Mouse (Mus musculus) heart, embryonic 10.5 days (tissue): ENCODE measurements around the gene Ulk4. TPM values are rescaled to one million over a fixed set of nuclear protein-coding genes. Genes with fewer than 3 reads are reported as not detected.

Source experiments
- DNase-seq: peaks from one replicate; pipeline ENCODE4 v3.0.0-alpha.2; 2017; ENCODE audit warnings: low spot score
- H3K27ac ChIP-seq: fragments of 300-500 bp; sonication (generic); 2 replicates; pipeline ENCODE4 v1.5.1; 2016; ENCODE audit warnings: mild to moderate bottlenecking
- H3K27me3 ChIP-seq: fragments of 300-500 bp; sonication (generic); 2 replicates; pipeline ENCODE4 v1.6.1; 2016; ENCODE audit warnings: mild to moderate bottlenecking; ENCODE audit not compliant: poor library complexity, insufficient read depth, severe bottlenecking
- H3K36me3 ChIP-seq: fragments of 300-500 bp; sonication (generic); 2 replicates; pipeline ENCODE4 v1.6.1; 2016; ENCODE audit warnings: mild to moderate bottlenecking, moderate library complexity
- H3K4me1 ChIP-seq: fragments of 300-500 bp; sonication (generic); 2 replicates; pipeline ENCODE4 v1.6.1; 2016; ENCODE audit warnings: mild to moderate bottlenecking
- H3K4me3 ChIP-seq: fragments of 300-500 bp; sonication (generic); 2 replicates; pipeline ENCODE4 v1.5.1; 2016; ENCODE audit warnings: mild to moderate bottlenecking, moderate library complexity
- H3K9me3 ChIP-seq: fragments of 300-500 bp; sonication (generic); 2 replicates; pipeline ENCODE4 v1.6.1; 2016; ENCODE audit warnings: mild to moderate bottlenecking, moderate library complexity
- WGBS: fragments of 180-500 bp; shearing (Covaris S2); methylation state at CpG from one replicate; pipeline ENCODE4 v1.1.7; 2016; 5-methylcytosine and 5-hydroxymethylcytosine counted together
- polyA plus RNA-seq: library from polyadenylated mRNA; unstranded; fragments of >200 nt; fragmentation: Nextera tagmentation; extraction: Ambion mirVana; gene quantifications from 2 replicates; pipeline ENCODE4 v1.2.1, GENCODE M21; 2016

Ulk4 gene
- polyA plus RNA-seq, 1 experiment from 2014 or later: 98.5 TPM

GRCm38 (mm10) chr9:120976158-120976557 is 300.8 kb downstream of the Ulk4 start:
- Histone ChIP-seq H3K36me3 (no peaks in the 10 kb centered on the region), H3K9me3 (no peaks in the 10 kb centered on the region), H3K27ac (no peak overlapping the region), H3K4me3 (no peak overlapping the region), H3K4me1 (peaks cover 22% of the 10 kb centered on the region), H3K27me3 (no peaks in the 10 kb centered on the region)
- no peak for DNase-seq
- 89% methylated on average over 5 of the region's 5 CpGs for WGBS

DNA sequence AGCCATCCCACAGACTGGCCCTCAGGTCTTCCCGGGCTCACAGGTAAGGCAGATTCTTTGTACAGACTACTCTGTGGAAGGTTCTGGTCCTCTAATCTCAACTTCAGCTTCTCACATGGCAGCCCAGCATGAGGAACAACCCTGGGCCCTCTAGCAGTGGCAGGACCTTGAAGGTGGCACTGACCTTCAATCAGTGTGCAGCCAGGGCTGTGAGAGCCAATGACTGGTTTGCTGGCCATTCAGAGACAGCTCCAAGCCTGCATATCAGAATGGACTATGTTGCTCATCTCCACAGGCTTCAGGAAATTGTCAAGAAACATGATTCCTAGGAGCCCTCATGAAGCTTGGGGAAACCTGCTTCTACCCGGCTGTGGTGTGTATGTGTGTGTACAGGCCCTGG is 302.8 kb downstream of the Ulk4 start:
- no peaks in the 10 kb centered on the region for H3K9me3 ChIP-seq
- no peak for DNase-seq
- H3K4me1 ChIP-seq: peaks cover 16% of the 10 kb centered on the region
- H3K27ac ChIP-seq: 0 out of 2 replicates have a peak overlapping the region, but pooled peaks have one; percentile 23
- peaks cover 8% of the 10 kb centered on the region for H3K36me3 ChIP-seq
- 86% methylated on average over 2 of the region's 2 CpGs for WGBS
- no peak overlapping the region for H3K4me3 ChIP-seq
- H3K27me3 ChIP-seq: no peaks in the 10 kb centered on the region

DNA sequence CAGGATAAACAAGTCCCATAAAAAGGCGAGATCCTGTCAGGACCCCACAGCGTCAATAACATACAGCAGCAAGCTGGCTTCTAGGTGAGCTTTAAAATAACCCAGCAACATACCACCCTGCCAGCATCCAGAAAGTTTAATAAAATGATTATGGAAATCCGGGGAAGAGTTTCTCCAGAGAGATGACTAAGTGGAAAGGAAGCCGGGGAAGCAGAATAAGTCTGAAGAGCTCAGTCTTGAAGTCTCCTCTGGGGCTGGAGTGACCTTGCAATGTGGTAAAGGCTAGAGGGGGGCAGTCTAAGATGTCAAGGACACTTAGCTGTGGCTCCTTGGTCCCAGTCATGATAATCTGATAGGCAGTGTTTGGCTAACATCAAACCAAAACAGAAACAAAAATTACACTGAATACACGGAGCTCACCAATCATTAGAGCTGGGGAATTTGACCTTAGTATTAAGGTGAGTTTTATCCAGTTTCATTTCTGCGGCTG is 303.9 kb downstream of the Ulk4 start:
- Histone ChIP-seq H3K27me3 (no peaks in the 10 kb centered on the region), H3K27ac (no peak overlapping the region), H3K36me3 (peaks cover 20% of the 10 kb centered on the region), H3K4me3 (no peak overlapping the region), H3K4me1 (peaks cover 10% of the 10 kb centered on the region), H3K9me3 (no peaks in the 10 kb centered on the region)
- 78% methylated on average over 6 of the region's 6 CpGs for WGBS
- DNase-seq: no peak

DNA sequence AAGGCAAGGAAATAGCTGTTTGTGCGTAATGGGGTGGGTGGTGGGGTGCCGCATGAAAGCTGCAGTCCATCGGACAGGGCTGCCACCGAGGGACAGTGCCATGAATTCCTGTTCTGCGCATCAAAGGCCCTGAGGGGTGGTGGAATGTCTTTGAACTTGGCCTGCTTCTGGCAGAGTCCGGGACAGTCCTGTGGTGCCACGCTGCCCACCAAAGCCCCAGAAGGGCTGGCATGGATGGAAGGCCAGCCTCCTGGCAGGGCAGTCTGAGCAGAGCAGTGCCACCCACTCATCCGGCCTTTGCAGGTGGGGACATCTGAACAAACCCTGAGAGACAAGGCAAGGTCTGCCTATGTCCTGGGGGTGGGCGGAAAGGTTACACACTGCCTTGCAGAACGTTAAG is 312.0 kb downstream of the Ulk4 start:
- WGBS: 78% methylated on average over 10 of the region's 10 CpGs
- Histone ChIP-seq H3K36me3 (peaks cover 97% of the 10 kb centered on the region), H3K9me3 (no peaks in the 10 kb centered on the region), H3K27ac (no peak overlapping the region), H3K4me1 (peaks cover 57% of the 10 kb centered on the region), H3K4me3 (no peak overlapping the region), H3K27me3 (no peaks in the 10 kb centered on the region)
- DNase-seq: no peak

- peak overlapping the region; percentile 44; the same call in 1 of the 2 replicates for H3K27ac ChIP-seq
- 78% methylated on average over 5 of the region's 5 CpGs for WGBS
- H3K4me3 ChIP-seq: no peak overlapping the region
- no peak for DNase-seq
- peaks cover 57% of the 10 kb centered on the region for H3K4me1 ChIP-seq
- peaks cover 97% of the 10 kb centered on the region for H3K36me3 ChIP-seq
- H3K9me3 ChIP-seq: no peaks in the 10 kb centered on the region
- no peaks in the 10 kb centered on the region for H3K27me3 ChIP-seq
These were observed 312.8 kb downstream of the Ulk4 start for GRCm38 (mm10) chr9:120964224-120964623.

DNA sequence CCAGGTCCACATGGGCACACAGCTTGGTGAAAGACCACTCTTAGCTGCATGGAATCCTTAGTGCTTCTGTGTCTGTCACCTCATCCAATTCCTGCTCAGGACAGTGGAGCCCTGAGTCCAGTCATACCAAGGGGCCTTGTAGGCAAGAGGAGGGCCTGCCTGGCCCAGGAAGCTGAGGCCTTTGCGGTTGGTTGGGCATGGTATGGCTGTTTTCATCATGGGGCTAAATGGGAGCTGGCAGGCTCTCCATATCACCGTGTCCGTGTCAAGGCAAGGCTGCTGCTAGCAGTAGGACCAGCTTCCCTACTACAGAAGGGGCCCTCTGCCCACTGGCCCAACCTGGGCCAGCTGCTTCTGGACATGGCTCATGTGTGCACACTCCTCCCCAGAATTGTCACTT is 313.3 kb downstream of the Ulk4 start:
- H3K27ac ChIP-seq: peak overlapping the region; percentile 44; the same call in 1 of the 2 replicates
- no peak overlapping the region for H3K4me3 ChIP-seq
- no peaks in the 10 kb centered on the region for H3K27me3 ChIP-seq
- DNase-seq: no peak
- peaks cover 57% of the 10 kb centered on the region for H3K4me1 ChIP-seq
- no peaks in the 10 kb centered on the region for H3K9me3 ChIP-seq
- peaks cover 97% of the 10 kb centered on the region for H3K36me3 ChIP-seq
- WGBS: 92% methylated on average over 3 of the region's 3 CpGs

- WGBS: 84% methylated on average over 4 of the region's 4 CpGs
- Histone ChIP-seq H3K27me3 (no peaks in the 10 kb centered on the region), H3K4me1 (peaks cover 57% of the 10 kb centered on the region), H3K4me3 (no peak overlapping the region), H3K27ac (no peak overlapping the region), H3K9me3 (no peaks in the 10 kb centered on the region), H3K36me3 (peaks cover 97% of the 10 kb centered on the region)
- DNase-seq: no peak
These were observed 313.9 kb downstream of the Ulk4 start for GRCm38 (mm10) chr9:120963104-120963503.

DNA sequence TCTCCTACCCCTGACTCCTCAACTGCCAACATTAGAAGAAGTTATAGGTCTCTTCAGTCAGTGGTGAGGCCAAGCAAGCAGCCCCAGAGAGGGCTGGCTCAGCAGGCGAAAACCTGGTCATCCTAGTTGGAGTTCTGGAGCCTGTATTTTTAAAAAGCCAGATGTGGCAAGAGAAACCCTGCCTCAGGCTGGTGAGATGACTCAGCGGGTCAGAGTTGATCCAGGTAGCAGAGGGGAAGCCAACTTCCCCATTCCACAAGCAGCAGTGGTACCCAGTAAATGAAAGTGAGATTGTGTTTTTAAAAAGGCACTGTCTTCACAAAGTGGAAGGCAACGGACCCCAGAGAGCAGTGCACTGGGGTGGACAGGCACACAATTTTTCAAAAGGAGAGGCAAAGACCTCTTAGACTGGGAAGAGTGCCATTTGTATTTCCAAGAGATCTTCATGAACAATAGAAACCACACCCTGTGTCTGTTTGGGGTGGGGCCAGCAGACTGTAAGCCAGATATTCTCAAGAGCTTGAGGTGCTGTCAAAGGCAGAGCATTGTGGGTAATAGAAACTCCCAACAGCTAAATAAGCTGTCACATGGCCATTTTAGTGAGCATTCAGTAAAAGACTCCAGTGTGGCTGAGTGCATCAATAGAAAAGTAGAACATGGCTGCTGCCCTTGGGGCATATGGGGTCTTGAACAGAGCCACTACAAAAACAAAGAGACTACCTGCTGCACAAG is 314.9 kb downstream of the Ulk4 start:
- no peaks in the 10 kb centered on the region for H3K27me3 ChIP-seq
- WGBS: 84% methylated on average over 3 of the region's 3 CpGs
- H3K4me1 ChIP-seq: peaks cover 57% of the 10 kb centered on the region
- H3K4me3 ChIP-seq: no peak overlapping the region
- peaks cover 99% of the 10 kb centered on the region for H3K36me3 ChIP-seq
- no peak overlapping the region for H3K27ac ChIP-seq
- no peak for DNase-seq
- no peaks in the 10 kb centered on the region for H3K9me3 ChIP-seq

- Histone ChIP-seq H3K4me3 (no peak overlapping the region), H3K27me3 (no peaks in the 10 kb centered on the region), H3K27ac (no peak overlapping the region), H3K4me1 (peaks cover 57% of the 10 kb centered on the region), H3K9me3 (no peaks in the 10 kb centered on the region), H3K36me3 (peaks cover 99% of the 10 kb centered on the region)
- DNase-seq: no peak
- WGBS: 61% methylated on average over 3 of the region's 3 CpGs
These were observed 315.5 kb downstream of the Ulk4 start for GRCm38 (mm10) chr9:120961466-120961865.

DNA sequence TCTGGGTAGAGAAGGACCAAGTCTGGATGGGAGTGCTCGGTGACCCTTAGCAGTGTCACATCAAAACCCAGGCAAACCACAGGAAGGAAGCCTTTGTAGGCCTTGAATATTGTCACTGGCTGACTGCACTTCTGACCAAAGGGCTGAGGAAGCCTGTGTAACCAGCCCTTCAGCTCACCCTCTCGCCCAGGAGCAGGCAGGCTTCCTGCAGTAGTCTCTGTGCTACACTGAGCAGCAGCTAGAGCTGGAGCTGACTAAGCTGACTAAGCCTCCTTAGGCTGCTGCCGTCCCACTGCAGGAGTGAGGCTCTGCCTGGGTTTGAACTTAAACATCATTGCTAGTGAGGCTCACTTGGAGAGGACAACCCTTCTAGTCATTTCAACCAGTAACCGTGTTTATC is 316.4 kb downstream of the Ulk4 start:
- DNase-seq: no peak
- no peak overlapping the region for H3K27ac ChIP-seq
- peaks cover 99% of the 10 kb centered on the region for H3K36me3 ChIP-seq
- H3K27me3 ChIP-seq: no peaks in the 10 kb centered on the region
- H3K4me3 ChIP-seq: no peak overlapping the region
- H3K9me3 ChIP-seq: no peaks in the 10 kb centered on the region
- WGBS: 80% methylated on average over 4 of the region's 4 CpGs
- H3K4me1 ChIP-seq: peaks cover 48% of the 10 kb centered on the region

- Histone ChIP-seq H3K27me3 (no peaks in the 10 kb centered on the region), H3K4me1 (peaks cover 34% of the 10 kb centered on the region)
- WGBS: 84% methylated on average over 4 of the region's 4 CpGs
These were observed 317.8 kb downstream of the Ulk4 start for GRCm38 (mm10) chr9:120959225-120959624.

GRCm38 (mm10) chr9:120958560-120958959 is 318.4 kb downstream of the Ulk4 start:
- Histone ChIP-seq H3K9me3 (no peaks in the 10 kb centered on the region), H3K4me1 (peaks cover 32% of the 10 kb centered on the region), H3K36me3 (peaks cover 99% of the 10 kb centered on the region), H3K4me3 (no peak overlapping the region), H3K27me3 (no peaks in the 10 kb centered on the region), H3K27ac (no peak overlapping the region)
- 91% methylated on average over 6 of the region's 6 CpGs for WGBS
- DNase-seq: no peak

More at GRCm38 (mm10) chr9:120959225-120959624, 317.8 kb downstream of the Ulk4 start:
- no peak overlapping the region for H3K4me3 ChIP-seq
- no peaks in the 10 kb centered on the region for H3K9me3 ChIP-seq
- H3K27ac ChIP-seq: no peak overlapping the region
- DNase-seq: no peak
- H3K36me3 ChIP-seq: peaks cover 99% of the 10 kb centered on the region

DNA sequence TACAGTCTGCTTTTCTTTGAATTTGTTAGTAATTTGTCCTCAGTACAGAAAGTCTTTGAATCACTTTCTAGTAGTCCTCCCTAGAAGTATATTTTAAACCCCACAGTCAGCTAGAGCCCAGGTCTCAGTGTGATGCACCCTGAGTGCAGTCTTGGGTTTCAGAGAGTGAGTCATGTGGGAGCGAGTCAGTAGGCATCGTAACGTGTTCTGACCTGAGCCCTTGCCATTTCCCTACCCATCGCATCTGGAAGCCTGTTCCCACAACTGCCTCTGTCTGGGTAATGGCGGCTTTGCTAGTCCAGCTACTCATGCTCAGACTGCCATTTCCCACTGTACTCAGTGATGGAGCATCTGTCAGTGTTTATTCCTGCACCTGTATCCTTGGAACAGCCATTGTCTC is 318.9 kb downstream of the Ulk4 start:
- Histone ChIP-seq H3K27me3 (no peaks in the 10 kb centered on the region), H3K4me3 (no peak overlapping the region), H3K9me3 (no peaks in the 10 kb centered on the region), H3K4me1 (peaks cover 32% of the 10 kb centered on the region), H3K27ac (no peak overlapping the region), H3K36me3 (peaks cover 99% of the 10 kb centered on the region)
- no peak for DNase-seq
- WGBS: 88% methylated on average over 5 of the region's 5 CpGs
